Mouse (Mus musculus): ENCODE data around the gene Apol11a. TPM values are rescaled to one million over a fixed set of nuclear protein-coding genes. Genes with fewer than 3 reads are reported as not detected.
"Not testable (repeated sequence)": the region's sequence is repeated elsewhere in the genome, so short reads cannot be mapped to it uniquely, and the experiment has no call there.

The Apol11a gene
- polyA plus RNA-seq, 1 experiment from 2014 or later = not detected

DNA sequence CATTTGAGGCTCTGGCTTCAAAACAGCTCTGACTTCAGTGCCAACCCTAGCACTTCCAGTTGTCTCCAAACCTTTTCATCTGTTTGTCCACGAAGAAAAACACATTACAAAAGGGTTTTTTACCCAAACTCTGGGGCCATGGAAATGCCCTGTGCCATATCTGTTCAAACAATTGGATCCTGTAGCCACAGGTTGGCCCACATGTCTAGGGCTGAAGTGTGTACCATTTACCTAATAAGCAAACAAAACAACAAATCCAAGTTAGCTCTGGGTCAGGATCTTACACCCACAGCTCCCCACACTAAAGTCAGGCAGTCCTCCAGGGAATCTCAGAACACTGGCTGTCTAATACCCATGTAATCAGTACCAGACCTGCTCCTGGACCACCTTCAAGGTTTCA lies 31.1 kb downstream of the Apol11a start:
- not testable (repeated sequence) for H3K27ac ChIP-seq (ENCODE audit: low read depth, low read length); H3K4me2 ChIP-seq (ENCODE audit: low read depth, low read length); H3K4me3 ChIP-seq (ENCODE audit: low read depth, low read length); H3K9ac ChIP-seq (replicated peaks; ENCODE audit: low read depth, low read length); H3K4me1 ChIP-seq (ENCODE audit: control insufficient read depth, insufficient read depth, low read length); H3K9me3 ChIP-seq (ENCODE audit: control insufficient read depth, low read length); ATAC-seq (ENCODE audit: low read depth); H3K36me3 ChIP-seq (ENCODE audit: control insufficient read depth, insufficient read depth, low read length); H3K27me3 ChIP-seq (ENCODE audit: control insufficient read depth, insufficient read depth, low read length)
- WGBS = 35% methylated on average over 1 of the region's 1 CpGs

DNA sequence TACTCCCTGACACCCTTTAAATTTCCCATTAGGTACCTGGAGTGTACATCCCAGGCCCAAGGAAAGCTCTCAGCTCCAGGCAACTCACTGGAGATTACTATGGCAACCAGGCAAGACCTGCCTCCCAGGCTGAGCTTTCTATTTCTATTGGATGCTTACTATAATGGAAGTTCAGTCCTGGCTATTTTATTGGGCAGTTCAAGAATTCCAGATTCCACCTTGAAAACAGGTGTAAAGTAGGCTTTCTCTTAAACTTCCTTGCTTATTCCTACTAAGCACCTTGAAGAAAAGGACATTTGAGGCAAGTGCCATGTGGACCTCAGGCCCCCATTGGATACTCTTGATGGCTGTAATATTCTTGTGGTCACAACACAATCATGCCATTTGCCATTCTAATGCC lies 53.7 kb downstream of the Apol11a start, which contains the start of gene 1700025B11Rik:
Gene 1700025B11Rik, minus strand, starts transcription at position 101 of the 400 bp plus-strand sequence.
- Histone ChIP-seq H3K9ac (replicated peaks; ENCODE audit: low read depth, low read length) (no peak within 1 kb of the TSS), H3K4me3 (ENCODE audit: low read depth, low read length) (no peak within 1 kb of the TSS), H3K27ac (ENCODE audit: low read depth, low read length) (no peak within 1 kb of the TSS), H3K4me2 (ENCODE audit: low read depth, low read length) (no peak within 1 kb of the TSS), H3K27me3 (ENCODE audit: control insufficient read depth, insufficient read depth, low read length) (no peaks in the 10 kb centered on the region), H3K36me3 (ENCODE audit: control insufficient read depth, insufficient read depth, low read length) (no peaks in the 10 kb centered on the region), H3K4me1 (ENCODE audit: control insufficient read depth, insufficient read depth, low read length) (no peaks in the 10 kb centered on the region), H3K9me3 (ENCODE audit: control insufficient read depth, low read length) (no peaks in the 10 kb centered on the region)
- ATAC-seq (ENCODE audit: low read depth) = no peak

DNA sequence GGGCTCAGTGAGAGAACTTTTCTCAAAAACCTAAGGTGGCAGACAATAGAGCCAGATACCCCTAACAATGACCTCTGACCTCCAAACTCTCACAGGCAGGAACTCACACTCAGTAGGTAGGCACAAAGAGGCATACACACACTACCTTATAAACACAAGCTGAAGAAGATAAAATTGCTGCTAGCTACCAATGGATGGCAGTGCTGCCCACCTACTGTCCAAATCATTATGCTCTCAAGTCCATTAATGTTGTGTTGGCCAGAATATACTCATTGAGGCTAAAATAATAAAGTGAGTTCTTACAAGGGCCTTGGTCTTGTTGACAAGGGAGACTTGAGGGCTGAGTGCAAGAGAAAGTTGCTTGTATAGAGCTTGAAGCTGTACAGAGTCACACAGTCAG lies 55.1 kb downstream of the Apol11a start:
- Histone ChIP-seq H3K27ac (ENCODE audit: low read depth, low read length) (no peak overlapping the region), H3K27me3 (ENCODE audit: control insufficient read depth, insufficient read depth, low read length) (no peaks in the 10 kb centered on the region), H3K9ac (replicated peaks; ENCODE audit: low read depth, low read length) (no peak overlapping the region), H3K9me3 (ENCODE audit: control insufficient read depth, low read length) (no peaks in the 10 kb centered on the region), H3K4me2 (ENCODE audit: low read depth, low read length) (no peak overlapping the region), H3K4me1 (ENCODE audit: control insufficient read depth, insufficient read depth, low read length) (no peaks in the 10 kb centered on the region), H3K4me3 (ENCODE audit: low read depth, low read length) (no peak overlapping the region), H3K36me3 (ENCODE audit: control insufficient read depth, insufficient read depth, low read length) (no peaks in the 10 kb centered on the region)
- no peak for ATAC-seq (ENCODE audit: low read depth)

Other genes with a start within 250 kb of the Apol11a start
- gene Rbfox2, start 201.3 kb upstream of the Apol11a start, polyA plus RNA-seq (2014; fragmentation: Nextera tagmentation; extraction: Ambion mirVana) = 159 and 208 TPM in 2 replicates
- gene Apol7a, start 109.2 kb upstream of the Apol11a start, polyA plus RNA-seq (2014; fragmentation: Nextera tagmentation; extraction: Ambion mirVana) = not detected in 2 replicates
- gene Apol9a, start 97.1 kb upstream of the Apol11a start, polyA plus RNA-seq (2014; fragmentation: Nextera tagmentation; extraction: Ambion mirVana) = 0.24 and 0.35 TPM in 2 replicates
- gene Apol7b, start 60.8 kb upstream of the Apol11a start, polyA plus RNA-seq (2014; fragmentation: Nextera tagmentation; extraction: Ambion mirVana) = not detected in 2 replicates
- not detected in 2 replicates for gene Apol10a, start 31.2 kb upstream of the Apol11a start, polyA plus RNA-seq (2014; fragmentation: Nextera tagmentation; extraction: Ambion mirVana)
- not detected in 2 replicates for gene Apol7c, start 25.0 kb downstream of the Apol11a start, polyA plus RNA-seq (2014; fragmentation: Nextera tagmentation; extraction: Ambion mirVana)
- gene 1700025B11Rik, start 53.6 kb downstream of the Apol11a start, polyA plus RNA-seq (2014; fragmentation: Nextera tagmentation; extraction: Ambion mirVana) = not detected in 2 replicates
- not detected in 2 replicates for gene Apol10b, start 87.9 kb downstream of the Apol11a start, polyA plus RNA-seq (2014; fragmentation: Nextera tagmentation; extraction: Ambion mirVana)
- gene Gm36245, start 91.0 kb downstream of the Apol11a start, polyA plus RNA-seq (2014; fragmentation: Nextera tagmentation; extraction: Ambion mirVana) = not detected in 2 replicates
- gene Apol11b, start 135.0 kb downstream of the Apol11a start, polyA plus RNA-seq (2014; fragmentation: Nextera tagmentation; extraction: Ambion mirVana) = not detected in 2 replicates
- not detected in 2 replicates for gene Apol7e, start 190.6 kb downstream of the Apol11a start, polyA plus RNA-seq (2014; fragmentation: Nextera tagmentation; extraction: Ambion mirVana)
- 0.16 TPM in 1 of 2 replicates, not detected in the other for gene Apol9b, start 220.8 kb downstream of the Apol11a start, polyA plus RNA-seq (2014; fragmentation: Nextera tagmentation; extraction: Ambion mirVana)
- 0.07 TPM in 1 of 2 replicates, not detected in the other for gene Apol8, start 248.7 kb downstream of the Apol11a start, polyA plus RNA-seq (2014; fragmentation: Nextera tagmentation; extraction: Ambion mirVana)